Mouse (Mus musculus): ENCODE results near the gene Gm9745. TPM values are rescaled to one million over a fixed set of nuclear protein-coding genes. Genes with fewer than 3 reads are reported as not detected.
"Not testable (repeated sequence)": the region's sequence is repeated elsewhere in the genome, so short reads cannot be mapped to it uniquely, and the experiment has no call there.

Gm9745 gene
- polyA plus RNA-seq, 1 experiment = not detected

GRCm38 (mm10) chr13:8956873-8957272, 8.8 kb upstream of the Gm9745 start:
- H3K4me3 ChIP-seq (ENCODE audit: insufficient read depth, low read length); H3K27ac ChIP-seq (ENCODE audit: insufficient read depth, low read length); H3K4me1 ChIP-seq (ENCODE audit: control insufficient read depth, insufficient read depth, low read length): not testable (repeated sequence)

DNA sequence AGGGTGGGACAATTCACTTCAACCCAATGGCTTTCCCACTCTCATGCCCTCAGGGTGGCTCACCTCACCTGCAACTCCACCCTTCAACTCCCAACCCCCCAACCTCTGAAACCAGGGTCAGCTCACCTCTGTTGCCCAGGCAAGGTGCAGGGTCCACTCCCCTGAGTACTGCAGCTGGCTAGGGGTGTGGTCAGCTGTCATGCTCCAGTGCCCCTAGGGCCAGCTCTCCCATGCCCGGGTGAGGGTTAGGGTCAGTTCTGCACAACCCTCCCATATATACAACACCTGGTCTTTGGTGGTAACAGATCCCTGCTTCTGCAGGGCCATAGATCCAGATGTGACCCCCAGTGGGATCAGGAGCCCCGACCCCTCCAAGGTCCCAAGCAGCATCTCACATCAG, 7.1 kb upstream of the Gm9745 start:
- not testable (repeated sequence) for H3K4me3 ChIP-seq (ENCODE audit: insufficient read depth, low read length); H3K27ac ChIP-seq (ENCODE audit: insufficient read depth, low read length); H3K4me1 ChIP-seq (ENCODE audit: control insufficient read depth, insufficient read depth, low read length)

- not testable (repeated sequence) for H3K4me3 ChIP-seq (ENCODE audit: insufficient read depth, low read length); H3K4me1 ChIP-seq (ENCODE audit: control insufficient read depth, insufficient read depth, low read length); H3K27ac ChIP-seq (ENCODE audit: insufficient read depth, low read length)
These were observed 4.5 kb upstream of the Gm9745 start, which contains the start of gene Idi2 for GRCm38 (mm10) chr13:8952563-8952962. Gene Idi2, plus strand, starts transcription at chr13:8952863.

DNA sequence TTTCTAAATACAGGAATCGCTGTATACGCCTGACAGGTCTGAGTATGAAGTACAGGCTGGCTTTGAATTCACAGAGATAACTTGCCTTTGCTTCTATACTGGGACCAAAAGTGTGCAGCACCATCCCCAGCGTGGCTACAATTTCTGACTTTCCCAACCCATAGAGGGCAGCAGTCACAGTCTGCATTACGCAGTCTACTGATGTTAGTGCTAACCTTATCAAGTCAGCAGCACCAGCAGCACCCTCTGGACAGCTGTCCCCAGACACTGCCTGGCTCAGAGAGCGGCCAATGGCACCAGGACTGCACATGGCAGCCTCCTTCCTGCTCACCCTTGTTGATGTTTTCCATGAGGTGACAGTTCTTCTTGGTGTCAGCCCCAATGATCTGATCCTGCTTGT, 4.2 kb downstream of the Gm9745 start:
- H3K27ac ChIP-seq (ENCODE audit: insufficient read depth, low read length); H3K4me3 ChIP-seq (ENCODE audit: insufficient read depth, low read length); H3K4me1 ChIP-seq (ENCODE audit: control insufficient read depth, insufficient read depth, low read length): not testable (repeated sequence)

DNA sequence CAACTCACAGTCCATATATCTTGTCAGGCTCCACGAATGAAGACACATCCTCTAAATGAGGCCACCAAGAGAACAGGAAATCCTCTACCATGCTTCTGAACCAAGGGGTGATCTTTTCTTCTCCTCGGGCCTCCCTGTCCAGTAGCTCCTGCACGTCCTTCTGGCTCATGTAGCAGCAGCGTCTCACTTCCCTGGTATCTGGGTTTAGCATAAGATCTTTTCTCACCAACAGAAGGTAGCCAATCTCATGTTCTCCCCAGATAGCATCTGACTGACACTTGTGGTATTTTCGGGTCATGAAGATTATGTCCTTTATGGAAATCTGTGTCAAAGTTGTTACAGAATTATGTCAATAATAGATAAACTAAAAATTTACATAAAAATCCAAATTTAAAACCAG, 6.3 kb downstream of the Gm9745 start:
- H3K4me1 ChIP-seq (ENCODE audit: control insufficient read depth, insufficient read depth, low read length); H3K27ac ChIP-seq (ENCODE audit: insufficient read depth, low read length); H3K4me3 ChIP-seq (ENCODE audit: insufficient read depth, low read length): not testable (repeated sequence)

GRCm38 (mm10) chr13:8941110-8941509, 6.9 kb downstream of the Gm9745 start:
- H3K4me3 ChIP-seq (ENCODE audit: insufficient read depth, low read length) = not testable (repeated sequence)

DNA sequence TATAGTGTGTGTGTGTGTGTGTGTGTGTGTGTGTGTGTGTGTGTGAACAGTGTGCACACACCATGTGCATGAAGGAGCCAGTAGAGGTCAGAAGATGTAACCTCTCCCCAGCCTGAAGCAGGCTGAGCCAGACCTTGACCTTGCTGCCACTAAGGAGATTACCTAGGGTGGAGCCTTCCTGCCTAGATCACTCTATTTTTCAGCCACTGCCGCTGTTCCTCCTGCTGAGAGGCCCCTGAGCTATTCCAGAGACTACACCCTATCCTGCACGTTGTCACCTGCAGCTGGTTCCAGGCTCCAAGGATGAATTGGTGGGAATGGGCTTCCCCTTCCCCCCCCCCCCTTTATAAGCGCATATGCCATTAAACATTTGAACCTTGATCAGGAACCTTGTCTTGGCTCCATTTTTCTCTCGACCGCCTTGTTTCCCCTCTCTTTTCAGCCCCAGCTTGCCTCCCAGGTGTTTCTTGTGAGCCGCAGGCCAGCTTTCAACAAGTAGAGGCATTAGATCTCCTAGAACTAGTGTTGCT, 10.4 kb downstream of the Gm9745 start:
- not testable (repeated sequence) for H3K4me3 ChIP-seq (ENCODE audit: insufficient read depth, low read length); H3K4me1 ChIP-seq (ENCODE audit: control insufficient read depth, insufficient read depth, low read length); H3K27ac ChIP-seq (ENCODE audit: insufficient read depth, low read length)

More at GRCm38 (mm10) chr13:8941110-8941509, 6.9 kb downstream of the Gm9745 start:
- H3K4me1 ChIP-seq (ENCODE audit: control insufficient read depth, insufficient read depth, low read length); H3K27ac ChIP-seq (ENCODE audit: insufficient read depth, low read length): not testable (repeated sequence)

DNA sequence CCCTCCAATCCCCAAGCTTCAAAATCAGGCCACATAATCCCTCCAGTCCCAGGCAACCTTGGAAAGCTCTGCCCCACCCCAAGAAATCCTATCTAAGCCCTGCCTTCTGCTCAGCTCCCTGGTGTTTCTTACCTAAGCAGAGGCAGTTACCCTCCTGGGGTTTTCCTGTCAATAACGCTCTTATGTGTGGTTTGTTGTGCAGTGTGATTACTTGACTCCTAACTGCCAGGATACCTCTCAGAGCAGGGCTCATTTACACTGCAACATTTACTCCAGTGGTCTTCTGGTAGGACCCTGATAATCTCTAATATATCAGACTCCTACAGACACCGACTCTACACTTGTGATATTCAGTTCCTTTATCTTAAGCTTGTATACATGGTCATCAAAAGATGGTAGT, 14.5 kb downstream of the Gm9745 start:
- H3K27ac ChIP-seq (ENCODE audit: insufficient read depth, low read length) = no peak overlapping the region
- no peaks in the 10 kb centered on the region for H3K4me1 ChIP-seq (ENCODE audit: control insufficient read depth, insufficient read depth, low read length)
- no peak overlapping the region for H3K4me3 ChIP-seq (ENCODE audit: insufficient read depth, low read length)
- TF ChIP-seq POLR2A (IDR thresholded peaks at IDR 0.05; ENCODE audit: extremely low read depth, insufficient read depth, low read length) (no peak), CTCF (IDR thresholded peaks at IDR 0.05; ENCODE audit: extremely low read depth, insufficient read depth, low read length) (no peak)

DNA sequence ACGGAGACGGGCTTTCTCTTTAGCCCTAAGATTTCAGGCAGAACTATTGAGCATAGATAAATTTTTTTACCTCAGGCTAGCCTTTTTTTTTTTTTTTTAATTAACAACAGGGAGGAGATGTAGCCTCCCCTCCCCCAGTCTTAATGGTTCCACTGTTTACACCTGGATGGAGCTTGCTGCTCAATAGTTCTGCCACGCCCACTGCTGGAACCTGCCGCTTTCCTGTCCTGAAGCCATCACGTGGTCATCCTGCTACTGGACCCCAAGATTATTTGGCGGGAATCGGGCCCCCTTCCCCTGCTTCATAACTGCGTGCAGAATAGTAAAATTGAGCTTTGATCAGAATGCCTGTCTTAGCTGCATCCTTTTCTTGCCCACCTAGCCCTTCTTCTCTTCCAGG, 34.1 kb downstream of the Gm9745 start:
- not testable (repeated sequence) for H3K27ac ChIP-seq (ENCODE audit: insufficient read depth, low read length); H3K4me1 ChIP-seq (ENCODE audit: control insufficient read depth, insufficient read depth, low read length); H3K4me3 ChIP-seq (ENCODE audit: insufficient read depth, low read length)

- H3K27ac ChIP-seq (ENCODE audit: insufficient read depth, low read length); H3K4me3 ChIP-seq (ENCODE audit: insufficient read depth, low read length); H3K4me1 ChIP-seq (ENCODE audit: control insufficient read depth, insufficient read depth, low read length): not testable (repeated sequence)
These were observed 42.0 kb downstream of the Gm9745 start for GRCm38 (mm10) chr13:8905986-8906385.

Other genes starting within 250 kb of the Gm9745 start
- gene Wdr37, start 76.3 kb downstream of the Gm9745 start, polyA plus RNA-seq (2012; rRNA removed) = 41.3 and 47.5 TPM in 2 replicates
- 43.0 and 48.3 TPM in 2 replicates for gene Idi1, start 62.7 kb downstream of the Gm9745 start, polyA plus RNA-seq (2012; rRNA removed)
- 0.06 TPM in 1 of 2 replicates, not detected in the other for gene Idi2, start 4.6 kb upstream of the Gm9745 start, polyA plus RNA-seq (2012; rRNA removed)
- gene Gtpbp4, start 47.9 kb upstream of the Gm9745 start, polyA plus RNA-seq (2012; rRNA removed) = 21.3 and 21.9 TPM in 2 replicates
- gene Larp4b, start 145.7 kb upstream of the Gm9745 start, polyA plus RNA-seq (2012; rRNA removed) = 31.7 and 32.2 TPM in 2 replicates